Mouse (Mus musculus): ENCODE measurements at regions not wholly inside any gene's neighbourhood (a gene's known extent, or its start where the extent isn't known, plus 50 kb on each side); places are given as distances from the start of the nearest gene placed in this dataset.

- Histone ChIP-seq H3K4me3 (ENCODE audit: insufficient read depth in 1 of 2, low read depth in 2 of 2, low read length in 2 of 2) (no peak overlapping the region), H3K27me3 (ENCODE audit: control insufficient read depth, insufficient read depth, low read length) (no peaks in the 10 kb centered on the region), H3K9me3 (ENCODE audit: control insufficient read depth, low read length) (no peaks in the 10 kb centered on the region), H3K4me2 (ENCODE audit: low read depth) (no peak overlapping the region), H3K27ac (no peak overlapping the region), H3K9ac (replicated peaks) (no peak overlapping the region), H3K36me3 (replicated peaks; ENCODE audit: control insufficient read depth, insufficient read depth, low read depth) (no peaks in the 10 kb centered on the region), H3K4me1 (replicated peaks; ENCODE audit: control insufficient read depth in 2 of 2, insufficient read depth in 2 of 2, low read length in 1 of 2) (no peaks in the 10 kb centered on the region)
- DNase-seq (ENCODE audit: low read depth in 3 of 3, low spot score in 3 of 3) (no peak), ATAC-seq (ENCODE audit: insufficient read depth) (no peak)
- TF ChIP-seq CTCF (IDR thresholded peaks at IDR 0.05; ENCODE audit: low read depth), result no peak
- no peak for TF ChIP-seq EP300 (IDR thresholded peaks at IDR 0.05; ENCODE audit: low read depth)
- WGBS (ENCODE audit: insufficient replicate concordance), result 20% methylated on average over 2 of the region's 2 CpGs
Observed at GRCm38 (mm10) chr1:7454931-7455330, 2647.2 kb downstream of the Gm37988 start.

DNA sequence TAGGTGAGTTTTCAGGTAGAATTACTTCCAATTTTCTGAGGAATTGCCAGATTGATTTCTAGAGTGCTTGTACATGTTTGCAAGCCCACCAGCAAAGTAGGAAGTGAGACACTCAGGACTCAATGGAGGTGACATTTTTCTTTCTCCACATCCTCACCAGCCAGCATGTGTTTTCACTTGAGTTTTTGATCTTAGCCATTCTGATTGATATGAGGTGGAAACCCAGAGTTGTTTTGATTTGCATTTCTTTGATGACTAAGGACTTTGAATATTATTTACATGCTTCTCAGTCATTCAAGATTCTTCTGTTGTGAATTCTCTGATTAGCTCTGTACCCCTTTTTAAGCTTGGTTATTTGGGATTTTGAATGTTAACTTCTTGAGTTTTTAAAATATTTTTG, 2650.2 kb downstream of the Gm37988 start:
- no peak for DNase-seq (ENCODE audit: low read depth in 3 of 3, low spot score in 3 of 3)
- Histone ChIP-seq H3K9me3 (ENCODE audit: control insufficient read depth, low read length) (no peaks in the 10 kb centered on the region), H3K4me2 (ENCODE audit: low read depth) (no peak overlapping the region), H3K27me3 (ENCODE audit: control insufficient read depth, insufficient read depth, low read length) (no peaks in the 10 kb centered on the region), H3K4me3 (ENCODE audit: insufficient read depth in 1 of 2, low read depth in 2 of 2, low read length in 2 of 2) (no peak overlapping the region), H3K9ac (replicated peaks) (no peak overlapping the region), H3K36me3 (replicated peaks; ENCODE audit: control insufficient read depth, insufficient read depth, low read depth) (no peaks in the 10 kb centered on the region), H3K4me1 (replicated peaks; ENCODE audit: control insufficient read depth in 2 of 2, insufficient read depth in 2 of 2, low read length in 1 of 2) (no peaks in the 10 kb centered on the region), H3K27ac (no peak overlapping the region)
- TF ChIP-seq CTCF (IDR thresholded peaks at IDR 0.05; ENCODE audit: low read depth) (no peak), EP300 (IDR thresholded peaks at IDR 0.05; ENCODE audit: low read depth) (no peak)
- no peak for ATAC-seq (ENCODE audit: insufficient read depth)

- Histone ChIP-seq H3K27me3 (ENCODE audit: control insufficient read depth, insufficient read depth, low read length) (no peaks in the 10 kb centered on the region), H3K36me3 (replicated peaks; ENCODE audit: control insufficient read depth, insufficient read depth, low read depth) (no peaks in the 10 kb centered on the region), H3K9me3 (ENCODE audit: control insufficient read depth, low read length) (no peaks in the 10 kb centered on the region), H3K27ac (no peak overlapping the region), H3K9ac (replicated peaks) (no peak overlapping the region), H3K4me3 (ENCODE audit: insufficient read depth in 1 of 2, low read depth in 2 of 2, low read length in 2 of 2) (no peak overlapping the region), H3K4me1 (replicated peaks; ENCODE audit: control insufficient read depth in 2 of 2, insufficient read depth in 2 of 2, low read length in 1 of 2) (no peaks in the 10 kb centered on the region), H3K4me2 (ENCODE audit: low read depth) (no peak overlapping the region)
- DNase-seq (ENCODE audit: low read depth in 3 of 3, low spot score in 3 of 3), result no peak
- no peak for ATAC-seq (ENCODE audit: insufficient read depth)
- WGBS (ENCODE audit: insufficient replicate concordance), result 76% methylated on average over 1 of the region's 1 CpGs
- TF ChIP-seq EP300 (IDR thresholded peaks at IDR 0.05; ENCODE audit: low read depth) (no peak), CTCF (IDR thresholded peaks at IDR 0.05; ENCODE audit: low read depth) (no peak)
Observed at GRCm38 (mm10) chr1:7494096-7494495, 2686.4 kb downstream of the Gm37988 start.

- 55% methylated on average over 6 of the region's 6 CpGs for WGBS (ENCODE audit: insufficient replicate concordance)
- DNase-seq (ENCODE audit: low read depth in 3 of 3, low spot score in 3 of 3), result no peak
- no peak overlapping the region for H3K27ac ChIP-seq
Observed at GRCm38 (mm10) chr1:7499042-7499441, 2691.3 kb downstream of the Gm37988 start.

GRCm38 (mm10) chr1:7502363-7502762, 2694.7 kb downstream of the Gm37988 start:
- ATAC-seq (ENCODE audit: insufficient read depth) (no peak), DNase-seq (ENCODE audit: low read depth in 3 of 3, low spot score in 3 of 3) (no peak)
- no peak overlapping the region for H3K4me3 ChIP-seq (ENCODE audit: insufficient read depth in 1 of 2, low read depth in 2 of 2, low read length in 2 of 2)
- no peaks in the 10 kb centered on the region for H3K27me3 ChIP-seq (ENCODE audit: control insufficient read depth, insufficient read depth, low read length)
- no peaks in the 10 kb centered on the region for H3K36me3 ChIP-seq (replicated peaks; ENCODE audit: control insufficient read depth, insufficient read depth, low read depth)
- no peak overlapping the region for H3K27ac ChIP-seq
- H3K9ac ChIP-seq (replicated peaks), result no peak overlapping the region
- no peaks in the 10 kb centered on the region for H3K9me3 ChIP-seq (ENCODE audit: control insufficient read depth, low read length)
- H3K4me1 ChIP-seq (replicated peaks; ENCODE audit: control insufficient read depth in 2 of 2, insufficient read depth in 2 of 2, low read length in 1 of 2), result no peaks in the 10 kb centered on the region
- no peak overlapping the region for H3K4me2 ChIP-seq (ENCODE audit: low read depth)
- TF ChIP-seq EP300 (IDR thresholded peaks at IDR 0.05; ENCODE audit: low read depth) (no peak), CTCF (IDR thresholded peaks at IDR 0.05; ENCODE audit: low read depth) (no peak)
- 74% methylated on average over 2 of the region's 2 CpGs for WGBS (ENCODE audit: insufficient replicate concordance)

More at GRCm38 (mm10) chr1:7499042-7499441, 2691.3 kb downstream of the Gm37988 start:
- Histone ChIP-seq H3K27me3 (ENCODE audit: control insufficient read depth, insufficient read depth, low read length) (no peaks in the 10 kb centered on the region), H3K4me2 (ENCODE audit: low read depth) (no peak overlapping the region), H3K4me1 (replicated peaks; ENCODE audit: control insufficient read depth in 2 of 2, insufficient read depth in 2 of 2, low read length in 1 of 2) (no peaks in the 10 kb centered on the region), H3K9me3 (ENCODE audit: control insufficient read depth, low read length) (no peaks in the 10 kb centered on the region), H3K36me3 (replicated peaks; ENCODE audit: control insufficient read depth, insufficient read depth, low read depth) (no peaks in the 10 kb centered on the region), H3K9ac (replicated peaks) (no peak overlapping the region), H3K4me3 (ENCODE audit: insufficient read depth in 1 of 2, low read depth in 2 of 2, low read length in 2 of 2) (no peak overlapping the region)
- ATAC-seq (ENCODE audit: insufficient read depth), result no peak
- TF ChIP-seq EP300 (IDR thresholded peaks at IDR 0.05; ENCODE audit: low read depth) (no peak), CTCF (IDR thresholded peaks at IDR 0.05; ENCODE audit: low read depth) (no peak)

All from liver, embryonic 14.5 days (tissue).